Mouse (Mus musculus) kidney, adult 2 months (tissue): ENCODE measurements around the gene Clpb. TPM values are rescaled to one million over a fixed set of nuclear protein-coding genes. Genes with fewer than 3 reads are reported as not detected.

Experiments used
- DNase-seq: peaks from one replicate; pipeline ENCODE4 v3.0.0; 2021
- H3K27ac ChIP-seq: fragments of 200-500 bp; 2 replicates; pipeline ENCODE4 v1.5.1; 2012; ENCODE audit warnings: low read depth, low read length, control low read depth, inconsistent platforms; ENCODE audit not compliant: insufficient read depth
- H3K27me3 ChIP-seq: fragments of 200-500 bp; replicated peaks from 2 replicates; pipeline ENCODE4 v1.6.1; 2012; ENCODE audit warnings: mild to moderate bottlenecking, moderate library complexity, low read length, inconsistent platforms; ENCODE audit not compliant: control insufficient read depth, insufficient read depth
- H3K36me3 ChIP-seq: fragments of 200-500 bp; 2 replicates; pipeline ENCODE4 v1.6.1; 2012; ENCODE audit warnings: mild to moderate bottlenecking, moderate library complexity, low read length, inconsistent platforms; ENCODE audit not compliant: control insufficient read depth, insufficient read depth
- H3K4me1 ChIP-seq: fragments of 200-500 bp; 2 replicates; pipeline ENCODE4 v1.6.1; 2011; ENCODE audit warnings: low read length; ENCODE audit not compliant: control insufficient read depth, insufficient read depth
- H3K4me3 ChIP-seq: fragments of 200-500 bp; 2 replicates; pipeline ENCODE4 v1.5.1; 2011; ENCODE audit warnings: mild to moderate bottlenecking, low read depth, low read length, control low read depth; ENCODE audit not compliant: insufficient read depth
- CTCF ChIP-seq: fragments of 200-500 bp; conservative IDR thresholded peaks from 2 replicates; pipeline ENCODE4 v1.5.1; 2011; ENCODE audit warnings: low read depth, mild to moderate bottlenecking, control low read depth, low read length, moderate library complexity, mixed read lengths; ENCODE audit not compliant: insufficient read depth, insufficient read length
- POLR2A ChIP-seq: fragments of 200-500 bp; IDR thresholded peaks from one replicate; pipeline ENCODE4 v1.6.1; 2011; ENCODE audit warnings: low read depth, low read length, control low read depth
- WGBS: fragments of 180-500 bp; shearing (Covaris S2); methylation state at CpG from one replicate; pipeline ENCODE4 v1.1.7; 2018; 5-methylcytosine and 5-hydroxymethylcytosine counted together
- polyA plus RNA-seq: library from polyadenylated mRNA; depleted of rRNA; stranded (reverse); fragments of >200 nt; gene quantifications from 2 replicates; pipeline ENCODE4 v1.2.3, GENCODE M21; 2012

Gene Clpb
- polyA plus RNA-seq, 1 experiment: 84.9 TPM

DNA sequence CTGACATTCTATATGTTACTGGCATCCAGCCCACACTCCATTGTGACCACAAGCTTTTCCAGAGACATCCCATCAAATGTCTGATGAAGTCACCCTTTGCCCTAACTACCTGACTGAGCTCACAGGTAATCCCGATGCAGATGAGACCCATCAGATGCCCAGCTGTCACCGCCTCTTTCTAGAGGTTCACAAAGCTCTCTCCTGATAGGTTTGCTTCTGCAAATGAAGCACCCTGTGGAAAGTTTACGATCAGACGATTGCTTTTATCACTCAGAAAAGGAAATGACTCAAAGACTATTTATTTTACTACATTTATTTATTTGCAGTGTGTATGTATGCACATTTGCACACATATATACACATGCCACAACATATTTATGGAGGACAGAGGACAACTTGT is 80.1 kb downstream of the Clpb start:
- Histone ChIP-seq H3K4me1 (no peaks in the 10 kb centered on the region), H3K27me3 (no peaks in the 10 kb centered on the region), H3K27ac (no peak overlapping the region), H3K4me3 (no peak overlapping the region), H3K36me3 (no peaks in the 10 kb centered on the region)
- WGBS: 68% methylated on average over 4 of the region's 4 CpGs
- no peak for TF ChIP-seq POLR2A
- no peak for TF ChIP-seq CTCF
- no peak for DNase-seq

DNA sequence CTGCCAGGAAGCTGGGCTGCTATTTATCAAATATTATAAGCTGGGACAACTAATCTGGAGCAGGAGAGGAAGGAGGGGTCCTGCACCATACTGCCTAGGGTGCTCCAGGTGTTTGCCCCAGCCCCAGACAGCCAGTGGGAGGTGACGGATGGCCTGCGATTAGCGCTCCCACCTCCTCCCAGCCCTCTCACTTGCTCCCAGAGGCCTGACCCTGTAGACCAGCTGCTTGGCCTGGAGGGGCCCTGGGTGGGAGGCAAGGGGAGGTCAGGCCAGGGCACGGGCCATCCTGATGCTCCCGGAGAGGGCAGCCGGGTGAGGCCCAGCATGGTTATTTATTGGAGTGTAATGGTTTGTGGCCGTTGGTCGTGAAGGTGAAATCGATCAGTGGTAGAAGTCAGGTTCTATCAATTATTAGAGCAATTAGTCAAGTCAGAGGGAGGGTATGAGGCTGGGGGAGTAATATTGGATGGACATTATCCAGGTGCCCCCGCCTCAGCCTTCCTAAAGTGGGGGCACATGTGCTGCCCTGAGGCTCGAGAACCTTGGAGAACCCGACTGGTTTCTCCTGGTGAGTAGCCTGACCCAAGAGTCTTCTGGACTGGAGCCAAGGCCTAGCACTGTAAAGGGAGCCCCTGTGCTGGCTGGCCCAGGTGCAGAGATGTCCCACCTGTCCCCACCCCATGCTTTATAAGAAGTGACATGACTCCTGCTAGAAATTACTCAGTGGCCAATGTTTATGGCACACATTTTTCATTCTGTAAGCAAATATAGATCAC is 83.3 kb downstream of the Clpb start:
- 66% methylated on average over 12 of the region's 12 CpGs for WGBS
- no peak for TF ChIP-seq POLR2A
- DNase-seq: no peak
- H3K27ac ChIP-seq: no peak overlapping the region
- no peak overlapping the region for H3K4me3 ChIP-seq
- no peaks in the 10 kb centered on the region for H3K27me3 ChIP-seq
- H3K36me3 ChIP-seq: no peaks in the 10 kb centered on the region
- H3K4me1 ChIP-seq: no peaks in the 10 kb centered on the region

DNA sequence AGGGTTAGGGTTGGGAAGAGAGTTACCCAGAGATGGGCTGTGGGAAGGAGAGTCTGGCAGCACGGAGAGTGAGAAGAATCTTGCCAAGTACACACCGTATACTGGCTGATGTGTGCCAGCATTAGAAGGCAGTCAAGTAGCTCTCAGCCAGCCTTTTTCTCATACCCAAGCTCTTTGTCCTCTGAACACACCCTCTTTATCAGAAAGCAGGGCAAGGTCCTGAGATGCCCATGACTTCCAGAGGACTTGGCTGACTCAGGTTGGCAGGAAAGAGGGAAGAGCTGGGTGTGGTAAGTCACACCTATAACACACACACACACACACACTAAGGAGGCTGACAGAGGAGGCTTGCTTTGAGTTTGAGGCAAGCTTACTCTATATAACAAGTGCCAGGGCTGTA is 86.8 kb downstream of the Clpb start:
- WGBS: 88% methylated on average over 2 of the region's 2 CpGs
- no peaks in the 10 kb centered on the region for H3K27me3 ChIP-seq
- no peaks in the 10 kb centered on the region for H3K36me3 ChIP-seq
- no peak overlapping the region for H3K27ac ChIP-seq
- no peak overlapping the region for H3K4me3 ChIP-seq
- TF ChIP-seq POLR2A (no peak), CTCF (no peak)
- no peaks in the 10 kb centered on the region for H3K4me1 ChIP-seq
- DNase-seq: no peak

DNA sequence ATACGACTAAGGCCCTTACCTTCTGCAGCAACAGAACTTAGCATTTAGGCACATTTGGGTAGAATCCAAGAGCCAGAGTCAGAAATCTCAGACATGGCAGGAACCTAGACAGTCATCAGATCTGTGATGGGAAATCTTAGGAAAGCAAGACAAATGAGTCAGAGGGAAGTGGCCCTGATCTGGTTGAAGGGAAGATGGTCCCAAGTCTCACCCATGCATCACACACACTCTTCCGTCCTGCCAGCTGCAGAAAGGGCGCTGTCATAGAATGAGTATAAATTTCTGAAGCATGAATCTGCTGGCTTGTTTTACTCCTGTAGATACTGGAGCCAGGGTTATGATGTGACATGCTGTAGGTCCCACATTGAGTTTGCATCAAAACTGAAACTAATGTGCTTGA is 88.9 kb downstream of the Clpb start:
- Histone ChIP-seq H3K27ac (no peak overlapping the region), H3K4me1 (no peaks in the 10 kb centered on the region), H3K27me3 (no peaks in the 10 kb centered on the region), H3K4me3 (no peak overlapping the region), H3K36me3 (no peaks in the 10 kb centered on the region)
- TF ChIP-seq CTCF: no peak
- TF ChIP-seq POLR2A: no peak
- WGBS: 95% methylated on average over 3 of the region's 3 CpGs
- no peak for DNase-seq

DNA sequence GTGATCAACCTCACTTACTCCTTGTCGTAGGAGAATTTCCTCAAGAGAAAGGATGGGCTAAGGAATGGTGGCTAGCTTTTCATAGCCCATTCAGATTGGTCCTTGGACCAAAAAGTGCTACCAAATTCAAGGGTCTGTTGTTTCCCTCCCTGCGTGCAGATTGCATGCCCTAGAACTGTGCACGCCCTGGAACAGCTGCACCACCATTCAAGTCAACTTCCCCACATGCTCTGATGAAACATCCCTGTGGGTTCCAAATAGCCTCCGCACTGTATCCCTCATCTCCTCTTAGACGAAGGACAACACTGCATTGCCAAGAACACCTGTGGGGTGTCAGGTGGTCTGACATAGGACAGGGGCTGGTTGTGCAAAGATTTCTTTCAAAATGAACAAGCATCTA is 90.1 kb downstream of the Clpb start:
- H3K27me3 ChIP-seq: no peaks in the 10 kb centered on the region
- H3K36me3 ChIP-seq: no peaks in the 10 kb centered on the region
- no peak overlapping the region for H3K27ac ChIP-seq
- no peaks in the 10 kb centered on the region for H3K4me1 ChIP-seq
- TF ChIP-seq CTCF (no peak), POLR2A (no peak)
- WGBS: 95% methylated on average over 5 of the region's 5 CpGs
- no peak overlapping the region for H3K4me3 ChIP-seq
- DNase-seq: no peak

DNA sequence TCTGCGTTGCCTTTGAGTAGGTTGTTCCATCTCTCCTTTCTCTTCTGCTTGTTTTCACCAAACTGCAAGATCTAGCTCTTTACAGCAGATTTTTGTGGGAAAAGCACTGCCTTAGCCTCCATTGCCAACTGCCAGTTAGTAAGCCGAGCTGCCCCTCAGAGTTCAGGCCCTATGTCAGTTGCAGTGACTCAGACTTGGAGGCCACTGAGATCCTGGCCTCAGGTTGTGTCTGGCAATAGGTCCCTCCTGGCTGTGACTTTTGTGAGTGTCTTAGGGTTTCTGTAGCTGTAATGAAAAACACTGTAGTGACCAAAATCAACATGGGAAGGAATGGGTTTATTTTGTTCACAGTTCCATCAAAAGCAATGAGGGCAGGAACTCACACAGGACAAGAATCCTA is 91.0 kb downstream of the Clpb start:
- no peak for TF ChIP-seq POLR2A
- TF ChIP-seq CTCF: no peak

DNA sequence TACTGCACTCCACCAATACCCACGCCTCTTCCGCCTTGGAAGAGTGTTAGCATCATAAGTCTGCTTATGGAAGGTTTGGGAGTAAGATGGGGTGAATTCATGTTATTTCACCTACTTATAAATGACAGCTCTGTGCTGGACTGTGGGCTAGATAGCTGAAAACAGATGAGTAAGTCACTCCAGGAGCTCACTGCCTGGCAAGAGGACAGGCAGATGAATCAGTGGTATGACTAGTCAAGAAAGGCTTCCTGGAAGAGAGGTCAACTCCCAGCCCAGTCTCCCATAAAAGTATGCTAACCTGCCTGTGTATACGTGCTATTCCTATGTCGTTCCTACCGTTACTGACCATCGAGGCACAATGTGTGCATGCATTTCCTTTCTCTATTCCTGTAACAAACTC is 91.9 kb downstream of the Clpb start:
- Histone ChIP-seq H3K4me1 (no peaks in the 10 kb centered on the region), H3K4me3 (no peak overlapping the region), H3K27ac (no peak overlapping the region), H3K27me3 (no peaks in the 10 kb centered on the region), H3K36me3 (no peaks in the 10 kb centered on the region)
- DNase-seq: no peak
- WGBS: 95% methylated on average over 6 of the region's 6 CpGs
- TF ChIP-seq POLR2A: no peak

More for the DNA sequence above, 91.0 kb downstream of the Clpb start:
- Histone ChIP-seq H3K4me1 (no peaks in the 10 kb centered on the region), H3K27me3 (no peaks in the 10 kb centered on the region), H3K36me3 (no peaks in the 10 kb centered on the region), H3K27ac (no peak overlapping the region), H3K4me3 (no peak overlapping the region)
- no peak for DNase-seq
- WGBS: 84% methylated on average over 2 of the region's 2 CpGs
